Mouse (Mus musculus) neural tube, embryonic 12.5 days (tissue): ENCODE results near the gene Rnf141. TPM values are rescaled to one million over a fixed set of nuclear protein-coding genes. Genes with fewer than 3 reads are reported as not detected.

Experiments
- ATAC-seq: fragments of 200-750 bp; cut with Nextera tagmentation; 2 replicates; pipeline ENCODE4 v1.8.0; 2017; ENCODE audit warnings: low read depth, mild to moderate bottlenecking, moderate TSS enrichment, moderate library complexity; ENCODE audit not compliant: low FRiP score
- H3K27ac ChIP-seq: fragments of 300-500 bp; sonication (generic); 2 replicates; pipeline ENCODE4 v1.5.1; 2016
- H3K27me3 ChIP-seq: fragments of 300-500 bp; sonication (generic); replicated peaks from 2 replicates; pipeline ENCODE4 v1.6.1; 2016; ENCODE audit warnings: mild to moderate bottlenecking
- H3K36me3 ChIP-seq: fragments of 300-500 bp; sonication (generic); 2 replicates; pipeline ENCODE4 v1.6.1; 2016; ENCODE audit warnings: mild to moderate bottlenecking
- H3K4me1 ChIP-seq: fragments of 300-500 bp; sonication (generic); 2 replicates; pipeline ENCODE4 v1.6.1; 2016
- H3K4me2 ChIP-seq: fragments of 300-500 bp; sonication (generic); replicated peaks from 2 replicates; pipeline ENCODE4 v1.6.1; 2016; ENCODE audit warnings: mild to moderate bottlenecking
- H3K4me3 ChIP-seq: fragments of 300-500 bp; sonication (generic); 2 replicates; pipeline ENCODE4 v1.5.1; 2016
- H3K9ac ChIP-seq: fragments of 300-500 bp; sonication (generic); 2 replicates; pipeline ENCODE4 v1.6.1; 2016; ENCODE audit warnings: mild to moderate bottlenecking
- H3K9me3 ChIP-seq: fragments of 300-500 bp; sonication (generic); 2 replicates; pipeline ENCODE4 v1.6.1; 2016; ENCODE audit warnings: mild to moderate bottlenecking
- WGBS: fragments of 180-500 bp; shearing (Covaris S2); methylation state at CpG from one replicate; pipeline ENCODE4 v1.1.7; 2016; 5-methylcytosine and 5-hydroxymethylcytosine counted together
- polyA plus RNA-seq: library from polyadenylated mRNA; unstranded; fragments of >200 nt; fragmentation: Nextera tagmentation; extraction: Ambion mirVana; gene quantifications from 2 replicates; pipeline ENCODE4 v1.2.1, GENCODE M21; 2016

Gene Rnf141
- polyA plus RNA-seq, 1 experiment from 2014 or later = 30.7 TPM

- H3K9ac ChIP-seq = no peak overlapping the region
- no peaks in the 10 kb centered on the region for H3K36me3 ChIP-seq
- H3K4me1 ChIP-seq = no peaks in the 10 kb centered on the region
- no peak overlapping the region for H3K4me2 ChIP-seq
- no peaks in the 10 kb centered on the region for H3K9me3 ChIP-seq
- H3K4me3 ChIP-seq = no peak overlapping the region
- no peaks in the 10 kb centered on the region for H3K27me3 ChIP-seq
- ATAC-seq = no peak
- WGBS = 69% methylated on average over 3 of the region's 3 CpGs
- no peak overlapping the region for H3K27ac ChIP-seq
Measured at GRCm38 (mm10) chr7:110808962-110809361, 35.3 kb downstream of the Rnf141 start.

GRCm38 (mm10) chr7:110807460-110808030, 36.7 kb downstream of the Rnf141 start:
- H3K4me1 ChIP-seq = no peaks in the 10 kb centered on the region
- no peak overlapping the region for H3K4me3 ChIP-seq
- H3K27me3 ChIP-seq = no peaks in the 10 kb centered on the region
- H3K9ac ChIP-seq = no peak overlapping the region
- no peaks in the 10 kb centered on the region for H3K9me3 ChIP-seq
- ATAC-seq = no peak
- no peak overlapping the region for H3K4me2 ChIP-seq
- H3K36me3 ChIP-seq = no peaks in the 10 kb centered on the region
- 94% methylated on average over 13 of the region's 13 CpGs for WGBS
- no peak overlapping the region for H3K27ac ChIP-seq

- 81% methylated on average over 3 of the region's 3 CpGs for WGBS
- H3K27me3 ChIP-seq = no peaks in the 10 kb centered on the region
Measured at GRCm38 (mm10) chr7:110804266-110804665, 40.0 kb downstream of the Rnf141 start.

GRCm38 (mm10) chr7:110803131-110803530, 41.1 kb downstream of the Rnf141 start:
- WGBS = 95% methylated on average over 10 of the region's 10 CpGs
- Histone ChIP-seq H3K27me3 (no peaks in the 10 kb centered on the region), H3K4me1 (no peaks in the 10 kb centered on the region), H3K9me3 (no peaks in the 10 kb centered on the region), H3K36me3 (no peaks in the 10 kb centered on the region), H3K9ac (no peak overlapping the region), H3K4me3 (no peak overlapping the region), H3K4me2 (no peak overlapping the region), H3K27ac (no peak overlapping the region)
- no peak for ATAC-seq

More at GRCm38 (mm10) chr7:110804266-110804665, 40.0 kb downstream of the Rnf141 start:
- no peak overlapping the region for H3K27ac ChIP-seq
- H3K4me1 ChIP-seq = no peaks in the 10 kb centered on the region
- H3K4me3 ChIP-seq = no peak overlapping the region
- no peak overlapping the region for H3K4me2 ChIP-seq
- H3K9me3 ChIP-seq = no peaks in the 10 kb centered on the region
- no peak for ATAC-seq
- no peak overlapping the region for H3K9ac ChIP-seq
- no peaks in the 10 kb centered on the region for H3K36me3 ChIP-seq

- no peak overlapping the region for H3K9ac ChIP-seq
- H3K4me3 ChIP-seq = no peak overlapping the region
- no peaks in the 10 kb centered on the region for H3K4me1 ChIP-seq
- WGBS = 2% methylated on average over 4 of the region's 4 CpGs
- H3K27ac ChIP-seq = no peak overlapping the region
- no peaks in the 10 kb centered on the region for H3K36me3 ChIP-seq
- no peak for ATAC-seq
- H3K9me3 ChIP-seq = no peaks in the 10 kb centered on the region
- H3K4me2 ChIP-seq = no peak overlapping the region
- no peaks in the 10 kb centered on the region for H3K27me3 ChIP-seq
Measured at GRCm38 (mm10) chr7:110801028-110801427, 43.2 kb downstream of the Rnf141 start.

GRCm38 (mm10) chr7:110797722-110798409, 46.4 kb downstream of the Rnf141 start:
- no peak overlapping the region for H3K9ac ChIP-seq
- no peak overlapping the region for H3K4me2 ChIP-seq
- H3K4me3 ChIP-seq = no peak overlapping the region
- H3K9me3 ChIP-seq = no peaks in the 10 kb centered on the region
- H3K4me1 ChIP-seq = no peaks in the 10 kb centered on the region
- H3K27ac ChIP-seq = no peak overlapping the region
- H3K27me3 ChIP-seq = no peaks in the 10 kb centered on the region
- WGBS = 87% methylated on average over 11 of the region's 11 CpGs
- no peaks in the 10 kb centered on the region for H3K36me3 ChIP-seq
- ATAC-seq = no peak

GRCm38 (mm10) chr7:110796367-110797051, 47.7 kb downstream of the Rnf141 start:
- Histone ChIP-seq H3K9me3 (no peaks in the 10 kb centered on the region), H3K4me1 (no peaks in the 10 kb centered on the region), H3K4me3 (no peak overlapping the region), H3K27ac (no peak overlapping the region), H3K27me3 (no peaks in the 10 kb centered on the region), H3K9ac (no peak overlapping the region), H3K4me2 (no peak overlapping the region), H3K36me3 (no peaks in the 10 kb centered on the region)
- WGBS = 72% methylated on average over 12 of the region's 12 CpGs
- ATAC-seq = no peak

GRCm38 (mm10) chr7:110794722-110795121, 49.5 kb downstream of the Rnf141 start:
- Histone ChIP-seq H3K9me3 (no peaks in the 10 kb centered on the region), H3K9ac (no peak overlapping the region), H3K36me3 (no peaks in the 10 kb centered on the region), H3K4me2 (no peak overlapping the region), H3K4me1 (no peaks in the 10 kb centered on the region), H3K27me3 (no peaks in the 10 kb centered on the region), H3K4me3 (no peak overlapping the region), H3K27ac (no peak overlapping the region)
- no peak for ATAC-seq
- 75% methylated on average over 4 of the region's 4 CpGs for WGBS

- H3K27ac ChIP-seq = no peak overlapping the region
- WGBS = 87% methylated on average over 2 of the region's 2 CpGs
- no peak for ATAC-seq
Measured at GRCm38 (mm10) chr7:110792834-110793233, 51.4 kb downstream of the Rnf141 start.

GRCm38 (mm10) chr7:110792201-110792600, 52.1 kb downstream of the Rnf141 start:
- 87% methylated on average over 5 of the region's 5 CpGs for WGBS
- Histone ChIP-seq H3K27ac (no peak overlapping the region), H3K4me1 (no peaks in the 10 kb centered on the region), H3K4me2 (no peak overlapping the region), H3K27me3 (no peaks in the 10 kb centered on the region), H3K9ac (no peak overlapping the region), H3K4me3 (no peak overlapping the region), H3K36me3 (no peaks in the 10 kb centered on the region), H3K9me3 (no peaks in the 10 kb centered on the region)
- ATAC-seq = no peak

More at GRCm38 (mm10) chr7:110792834-110793233, 51.4 kb downstream of the Rnf141 start:
- Histone ChIP-seq H3K27me3 (no peaks in the 10 kb centered on the region), H3K9ac (no peak overlapping the region), H3K4me1 (no peaks in the 10 kb centered on the region), H3K4me2 (no peak overlapping the region), H3K4me3 (no peak overlapping the region), H3K9me3 (no peaks in the 10 kb centered on the region), H3K36me3 (no peaks in the 10 kb centered on the region)

- Histone ChIP-seq H3K4me2 (no peak overlapping the region), H3K9me3 (no peaks in the 10 kb centered on the region), H3K27ac (no peak overlapping the region), H3K27me3 (no peaks in the 10 kb centered on the region), H3K4me1 (no peaks in the 10 kb centered on the region), H3K4me3 (no peak overlapping the region), H3K9ac (no peak overlapping the region), H3K36me3 (no peaks in the 10 kb centered on the region)
- WGBS = 86% methylated on average over 8 of the region's 8 CpGs
- ATAC-seq = no peak
Measured at GRCm38 (mm10) chr7:110790878-110791277, 53.4 kb downstream of the Rnf141 start.

GRCm38 (mm10) chr7:110787310-110787709, 56.9 kb downstream of the Rnf141 start:
- H3K27me3 ChIP-seq = no peaks in the 10 kb centered on the region
- ATAC-seq = no peak
- WGBS = 85% methylated on average over 6 of the region's 6 CpGs
- H3K4me1 ChIP-seq = no peaks in the 10 kb centered on the region
- H3K9ac ChIP-seq = no peak overlapping the region
- H3K4me2 ChIP-seq = no peak overlapping the region
- no peak overlapping the region for H3K27ac ChIP-seq
- no peaks in the 10 kb centered on the region for H3K9me3 ChIP-seq
- no peaks in the 10 kb centered on the region for H3K36me3 ChIP-seq
- H3K4me3 ChIP-seq = no peak overlapping the region
